Mouse (Mus musculus) embryonic facial prominence, embryonic 10.5 days (tissue): ENCODE data around the gene Spic. TPM values are rescaled to one million over a fixed set of nuclear protein-coding genes. Genes with fewer than 3 reads are reported as not detected.
"Not testable (repeated sequence)": the region's sequence is repeated elsewhere in the genome, so short reads cannot be mapped to it uniquely, and the experiment has no call there.

Experiments used
- DNase-seq: peaks from one replicate; pipeline ENCODE4 v3.0.0-alpha.2; 2017; ENCODE audit warnings: low spot score
- H3K27ac ChIP-seq: fragments of 300-500 bp; sonication (generic); replicated peaks from 2 replicates; pipeline ENCODE4 v1.5.1; 2016; ENCODE audit warnings: mild to moderate bottlenecking
- H3K27me3 ChIP-seq: fragments of 300-500 bp; sonication (generic); replicated peaks from 2 replicates; pipeline ENCODE4 v1.6.1; 2016; ENCODE audit warnings: low read depth, mild to moderate bottlenecking; ENCODE audit not compliant: poor library complexity, severe bottlenecking
- H3K36me3 ChIP-seq: fragments of 300-500 bp; sonication (generic); replicated peaks from 2 replicates; pipeline ENCODE4 v1.6.1; 2016; ENCODE audit warnings: mild to moderate bottlenecking, moderate library complexity
- H3K4me1 ChIP-seq: fragments of 300-500 bp; sonication (generic); 2 replicates; pipeline ENCODE4 v1.6.1; 2016
- H3K4me3 ChIP-seq: fragments of 300-500 bp; sonication (generic); 2 replicates; pipeline ENCODE4 v1.5.1; 2016; ENCODE audit warnings: mild to moderate bottlenecking, moderate library complexity
- H3K9me3 ChIP-seq: fragments of 300-500 bp; sonication (generic); 2 replicates; pipeline ENCODE4 v1.6.1; 2016; ENCODE audit warnings: mild to moderate bottlenecking
- WGBS: fragments of 180-500 bp; shearing (Covaris S2); methylation state at CpG from one replicate; pipeline ENCODE4 v1.1.7; 2016; 5-methylcytosine and 5-hydroxymethylcytosine counted together
- polyA plus RNA-seq: library from polyadenylated mRNA; unstranded; fragments of >200 nt; fragmentation: Nextera tagmentation; extraction: Ambion mirVana; gene quantifications from 2 replicates; pipeline ENCODE4 v1.2.1, GENCODE M21; 2016

The Spic gene
- polyA plus RNA-seq, 1 experiment from 2014 or later: not detected

DNA sequence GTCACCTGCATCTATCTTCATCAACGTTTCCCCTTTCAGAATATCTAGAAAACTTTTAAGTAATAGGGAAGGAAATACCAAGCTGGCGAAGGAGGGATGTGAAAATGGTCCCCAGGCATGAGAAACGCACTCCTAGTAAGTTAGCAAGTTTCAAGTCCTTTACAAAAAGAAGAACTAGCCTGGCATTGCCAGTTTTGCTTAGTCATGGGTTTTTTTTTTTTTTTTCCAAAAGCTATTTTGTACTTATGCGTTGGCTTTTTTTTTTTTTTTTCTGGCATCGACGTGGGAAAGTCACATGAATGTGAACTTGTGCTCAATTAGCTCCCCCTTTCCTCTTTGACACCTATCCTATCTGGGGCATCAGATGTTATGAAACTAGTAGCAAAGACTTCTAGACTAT is 27.5 kb upstream of the Spic start:
- H3K27me3 ChIP-seq: no peaks in the 10 kb centered on the region
- DNase-seq: no peak
- H3K9me3 ChIP-seq: no peaks in the 10 kb centered on the region
- H3K4me3 ChIP-seq: no peak overlapping the region
- H3K4me1 ChIP-seq: peaks cover 5% of the 10 kb centered on the region
- H3K36me3 ChIP-seq: no peaks in the 10 kb centered on the region
- no peak overlapping the region for H3K27ac ChIP-seq
- WGBS: 84% methylated on average over 6 of the region's 6 CpGs

DNA sequence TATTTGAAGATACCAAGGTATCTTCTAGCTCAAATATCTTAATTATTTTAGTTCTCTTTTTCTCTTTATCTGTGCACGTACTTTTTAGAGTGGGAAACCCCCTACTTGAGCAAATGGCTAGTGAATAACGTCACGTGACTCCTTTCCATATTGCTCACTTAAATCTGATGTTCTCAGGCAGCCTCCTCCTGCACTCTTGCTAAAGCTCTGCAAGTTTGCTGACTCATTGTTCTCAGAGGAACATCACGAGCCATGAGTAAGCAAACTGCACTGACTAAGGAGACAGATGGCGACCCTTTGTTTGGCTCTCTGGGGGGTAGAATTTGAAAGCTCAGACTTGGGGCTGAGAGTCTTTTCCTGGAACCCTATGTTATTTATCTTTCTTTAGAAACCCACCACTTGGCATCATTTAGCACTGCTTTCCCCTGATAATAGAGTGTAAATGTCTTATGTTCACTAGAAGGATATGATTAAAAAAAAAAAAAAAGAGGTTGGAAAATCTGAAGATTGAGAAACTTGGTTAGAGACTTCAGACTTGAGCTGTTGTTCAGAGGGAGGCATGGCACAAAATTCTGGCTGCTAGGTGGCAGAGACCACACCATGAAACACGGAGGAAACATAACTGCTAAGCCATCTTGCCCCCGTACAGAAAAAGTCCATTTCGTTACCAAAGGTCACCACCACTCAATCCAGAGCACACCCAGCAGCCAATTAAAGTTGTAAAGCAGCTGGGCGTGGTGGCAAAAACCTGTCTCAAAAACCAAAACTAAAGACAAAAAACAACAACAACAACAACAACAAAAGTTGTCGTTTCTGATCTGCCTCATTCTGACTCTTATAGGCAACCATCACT is 24.1 kb upstream of the Spic start:
- Histone ChIP-seq H3K4me1 (no peaks in the 10 kb centered on the region), H3K27ac (no peak overlapping the region), H3K9me3 (peaks cover 6% of the 10 kb centered on the region), H3K36me3 (no peaks in the 10 kb centered on the region), H3K27me3 (no peaks in the 10 kb centered on the region), H3K4me3 (no peak overlapping the region)
- 67% methylated on average over 10 of the region's 10 CpGs for WGBS
- DNase-seq: no peak

DNA sequence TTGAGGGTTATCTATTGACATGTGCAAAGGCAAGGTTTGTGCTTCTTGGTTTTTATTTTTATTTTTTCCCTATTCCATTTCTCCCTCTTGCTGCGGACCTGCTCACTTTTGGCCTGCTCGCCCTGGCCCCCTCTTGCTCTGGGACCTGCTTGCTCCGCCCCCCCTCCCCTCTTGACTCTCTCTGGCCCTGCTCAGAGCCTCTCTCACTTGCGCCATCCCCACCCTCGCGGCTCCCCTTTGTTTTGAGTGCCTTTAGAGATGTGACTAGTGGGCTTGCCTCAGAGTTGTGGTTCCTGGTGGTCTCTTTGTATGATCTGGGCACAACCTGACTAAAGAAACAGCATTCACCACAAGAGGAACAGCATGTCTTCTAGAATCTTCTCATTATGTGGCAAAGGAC is 16.1 kb upstream of the Spic start:
- WGBS: 71% methylated on average over 6 of the region's 6 CpGs
- H3K4me1 ChIP-seq: no peaks in the 10 kb centered on the region
- H3K9me3 ChIP-seq: peaks cover 6% of the 10 kb centered on the region
- H3K27me3 ChIP-seq: no peaks in the 10 kb centered on the region
- no peak for DNase-seq
- H3K36me3 ChIP-seq: no peaks in the 10 kb centered on the region
- no peak overlapping the region for H3K27ac ChIP-seq
- H3K4me3 ChIP-seq: no peak overlapping the region

DNA sequence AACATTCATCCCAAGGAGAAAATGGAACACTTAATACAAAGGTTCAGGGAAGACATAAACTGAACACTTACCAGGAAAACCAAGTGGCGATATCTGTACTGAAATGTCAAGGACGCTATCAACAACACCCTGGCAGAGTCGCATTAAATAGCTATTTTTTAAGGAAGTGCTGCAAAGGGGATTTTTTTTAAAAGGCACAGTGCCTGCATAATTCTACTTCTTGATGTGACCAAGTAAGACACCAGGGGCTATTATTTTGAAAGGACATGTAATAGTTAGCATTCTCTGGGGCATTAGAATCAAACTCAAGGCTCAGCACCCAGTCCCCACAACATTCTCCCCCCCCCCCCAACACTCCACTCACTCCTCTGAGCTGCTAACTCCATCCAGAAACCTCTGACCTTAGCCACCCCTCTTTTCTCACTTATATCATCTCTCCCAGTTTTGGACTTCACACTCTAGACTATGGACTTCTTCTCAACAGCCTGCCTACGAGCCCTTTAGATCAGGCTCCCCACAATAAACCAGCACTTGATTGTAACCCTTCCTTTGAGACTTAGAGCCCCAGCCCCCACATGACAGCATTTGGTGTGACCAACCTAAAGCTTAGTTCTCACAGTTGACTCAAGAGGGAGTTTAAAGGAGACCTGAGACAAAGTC is 1.8 kb downstream of the Spic start:
- no peaks in the 10 kb centered on the region for H3K36me3 ChIP-seq
- 89% methylated on average over 4 of the region's 4 CpGs for WGBS

DNA sequence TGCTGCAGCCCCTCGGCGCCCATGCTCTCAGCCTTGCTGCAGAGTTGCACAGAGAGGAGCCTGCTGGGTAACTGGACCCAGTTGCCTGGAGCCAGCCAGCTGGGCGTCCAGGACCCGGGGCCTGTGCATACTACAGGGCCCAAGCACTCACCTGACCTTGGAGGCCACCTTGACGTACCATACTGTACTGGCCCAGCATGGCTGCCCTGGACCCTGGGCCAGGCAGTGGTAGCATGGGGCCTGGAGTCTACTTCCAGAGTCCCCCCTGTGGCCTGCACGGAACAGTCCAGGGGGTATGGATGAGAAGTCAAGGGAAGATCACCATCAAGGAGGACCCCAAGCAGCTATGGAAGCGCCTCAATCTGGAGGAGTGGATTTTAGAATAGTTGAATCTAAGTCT is 12.0 kb downstream of the Spic start:
- Histone ChIP-seq H3K4me3 (no peak overlapping the region), H3K9me3 (no peaks in the 10 kb centered on the region), H3K27ac (no peak overlapping the region), H3K4me1 (no peaks in the 10 kb centered on the region), H3K36me3 (no peaks in the 10 kb centered on the region), H3K27me3 (no peaks in the 10 kb centered on the region)
- no peak for DNase-seq
- WGBS: 90% methylated on average over 7 of the region's 7 CpGs

More for the DNA sequence above, 1.8 kb downstream of the Spic start:
- no peak overlapping the region for H3K4me3 ChIP-seq
- DNase-seq: no peak
- no peaks in the 10 kb centered on the region for H3K4me1 ChIP-seq
- H3K27ac ChIP-seq: no peak overlapping the region
- no peaks in the 10 kb centered on the region for H3K9me3 ChIP-seq
- no peaks in the 10 kb centered on the region for H3K27me3 ChIP-seq

DNA sequence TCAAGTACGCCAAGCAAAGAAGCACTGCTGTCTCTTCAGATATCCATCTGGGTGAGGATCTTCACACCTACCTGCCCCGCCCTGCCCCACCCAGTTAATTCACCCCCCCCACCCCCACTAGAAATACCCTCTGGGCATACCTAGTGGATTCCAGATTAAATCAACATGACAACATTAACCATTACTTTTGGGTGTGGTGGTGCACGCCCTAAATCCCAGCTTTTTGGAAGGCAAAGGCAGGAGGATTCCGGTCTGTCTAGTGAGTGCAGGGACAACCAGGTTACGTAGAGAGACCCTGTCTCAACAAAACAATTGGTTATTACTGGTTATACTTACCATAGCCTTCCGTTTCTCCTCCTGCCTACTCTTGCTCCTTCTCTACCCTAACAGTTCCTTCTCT is 12.7 kb downstream of the Spic start:
- no peak for DNase-seq
- no peak overlapping the region for H3K4me3 ChIP-seq
- no peaks in the 10 kb centered on the region for H3K27me3 ChIP-seq
- no peak overlapping the region for H3K27ac ChIP-seq
- no peaks in the 10 kb centered on the region for H3K9me3 ChIP-seq
- no peaks in the 10 kb centered on the region for H3K36me3 ChIP-seq
- 91% methylated on average over 6 of the region's 6 CpGs for WGBS
- no peaks in the 10 kb centered on the region for H3K4me1 ChIP-seq

DNA sequence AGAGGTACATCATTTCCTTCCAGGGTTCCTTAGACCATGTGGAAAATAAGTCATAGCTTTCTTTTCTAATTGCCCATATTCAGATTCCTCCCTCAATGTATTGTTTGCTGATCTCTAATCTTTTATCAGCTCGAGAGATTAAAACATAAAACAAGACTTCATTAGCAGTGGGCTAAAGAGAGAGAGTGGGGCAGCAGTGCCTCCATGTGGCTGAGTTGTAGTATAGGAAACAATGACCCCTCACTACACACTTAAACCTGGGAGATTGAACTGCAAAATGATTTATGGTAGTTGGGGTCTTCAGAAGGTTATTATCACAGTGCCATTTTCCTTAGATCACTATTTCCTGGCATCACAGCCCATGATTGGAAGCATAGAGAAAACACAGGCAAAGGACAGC is 15.1 kb downstream of the Spic start:
- H3K4me3 ChIP-seq: no peak overlapping the region
- no peaks in the 10 kb centered on the region for H3K36me3 ChIP-seq
- H3K27me3 ChIP-seq: no peaks in the 10 kb centered on the region
- no peak for DNase-seq
- WGBS: 63% methylated on average over 1 of the region's 1 CpGs
- H3K27ac ChIP-seq: no peak overlapping the region
- H3K4me1 ChIP-seq: no peaks in the 10 kb centered on the region
- no peaks in the 10 kb centered on the region for H3K9me3 ChIP-seq

DNA sequence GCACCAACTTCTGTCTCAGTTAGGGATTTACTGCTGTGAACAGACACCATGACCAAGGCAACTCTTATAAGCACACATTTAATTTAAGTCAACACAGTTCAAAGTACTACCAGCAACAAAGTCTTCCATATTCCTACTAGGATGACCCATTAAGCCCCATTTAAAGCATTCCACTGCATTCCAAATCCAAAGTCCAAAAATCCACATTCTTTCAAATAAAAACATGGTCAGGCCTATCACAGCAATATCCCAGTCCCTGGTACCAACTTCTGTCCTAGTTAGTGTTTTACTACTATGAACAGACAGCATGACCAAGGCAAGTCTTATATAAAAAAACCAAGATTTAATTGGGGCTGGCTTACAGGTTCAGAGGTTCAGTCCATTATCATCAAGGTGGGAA is 21.0 kb downstream of the Spic start:
- not testable (repeated sequence) for H3K4me1 ChIP-seq, DNase-seq, H3K27me3 ChIP-seq, H3K9me3 ChIP-seq, H3K36me3 ChIP-seq, H3K27ac ChIP-seq, H3K4me3 ChIP-seq

DNA sequence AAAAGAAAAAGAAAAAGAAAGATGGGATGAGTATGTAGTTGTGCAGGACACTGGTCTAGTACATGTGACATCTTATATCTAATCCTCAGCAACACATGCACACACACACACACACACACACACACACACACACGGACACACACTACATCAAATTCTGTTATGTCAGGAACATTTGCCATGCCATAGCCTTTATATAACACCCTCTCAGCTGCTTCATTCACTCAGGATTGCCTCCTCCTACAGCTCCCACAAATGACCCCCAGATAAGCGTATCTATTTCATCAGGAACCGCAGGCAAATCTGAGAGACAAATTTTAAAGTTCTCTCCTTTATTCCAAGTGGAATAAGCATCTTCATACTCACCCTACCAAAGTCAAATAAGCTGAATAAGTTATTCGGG is 25.9 kb downstream of the Spic start:
- Histone ChIP-seq H3K4me1 (no peaks in the 10 kb centered on the region), H3K9me3 (no peaks in the 10 kb centered on the region), H3K4me3 (no peak overlapping the region), H3K27me3 (no peaks in the 10 kb centered on the region), H3K36me3 (no peaks in the 10 kb centered on the region), H3K27ac (no peak overlapping the region)
- no peak for DNase-seq
- 90% methylated on average over 4 of the region's 4 CpGs for WGBS

DNA sequence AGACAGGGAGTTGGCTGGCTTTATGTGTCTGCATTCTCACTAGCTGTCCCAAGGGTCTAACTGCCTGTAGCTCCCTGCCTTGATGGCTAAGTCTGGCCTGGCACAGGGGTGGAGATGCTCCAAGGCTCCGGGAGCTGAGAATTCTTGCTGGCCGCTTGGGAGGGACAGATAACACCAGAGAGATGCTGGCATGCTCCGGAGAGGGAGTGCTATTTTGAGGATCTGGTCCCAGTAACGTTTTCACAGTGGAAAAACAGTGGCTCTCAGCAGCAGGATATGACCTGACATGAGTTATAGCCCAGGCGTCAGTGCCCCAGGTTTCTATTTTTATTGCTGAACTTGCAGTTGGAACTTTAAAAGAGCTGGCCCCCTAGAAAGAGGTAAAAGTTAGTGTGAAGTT is 39.4 kb downstream of the Spic start:
- 78% methylated on average over 5 of the region's 5 CpGs for WGBS
- Histone ChIP-seq H3K4me3 (no peak overlapping the region), H3K36me3 (no peaks in the 10 kb centered on the region), H3K4me1 (no peaks in the 10 kb centered on the region), H3K27me3 (no peaks in the 10 kb centered on the region), H3K27ac (no peak overlapping the region), H3K9me3 (peaks cover 3% of the 10 kb centered on the region; the same call in 1 of the 2 replicates)
- DNase-seq: no peak

DNA sequence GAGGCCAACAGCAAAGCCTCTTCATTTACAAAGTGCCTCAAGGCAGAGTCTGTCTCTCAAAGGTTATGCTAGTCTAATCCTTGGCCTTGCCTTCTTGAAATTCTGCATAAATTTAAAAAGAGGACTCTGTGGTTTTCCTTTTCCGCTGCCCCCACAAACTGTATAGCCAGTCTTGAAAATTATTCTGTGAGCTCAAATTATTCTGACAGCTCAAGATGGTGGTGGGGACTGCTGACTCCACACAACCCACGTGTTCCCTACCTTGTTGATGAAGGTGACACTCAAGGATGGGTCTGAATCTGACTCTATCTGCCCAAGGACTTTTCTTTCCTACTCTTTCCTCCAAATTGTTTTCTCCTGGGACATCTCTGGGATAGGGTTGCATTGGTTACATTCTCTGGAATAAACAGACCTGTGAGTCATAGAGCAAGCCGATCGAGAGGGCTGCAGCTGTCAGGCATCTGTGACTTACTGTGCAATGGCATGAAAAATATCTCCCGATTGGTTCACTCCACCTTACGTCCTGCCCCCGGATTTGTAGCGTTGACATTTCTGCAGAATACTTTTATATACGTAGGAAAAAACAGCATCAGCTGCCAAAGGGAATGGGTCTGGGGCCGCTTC is 53.4 kb downstream of the Spic start:
- no peak for DNase-seq
- no peak overlapping the region for H3K4me3 ChIP-seq
- no peaks in the 10 kb centered on the region for H3K9me3 ChIP-seq
- H3K27ac ChIP-seq: no peak overlapping the region
- 83% methylated on average over 10 of the region's 10 CpGs for WGBS
- H3K4me1 ChIP-seq: no peaks in the 10 kb centered on the region
- H3K36me3 ChIP-seq: no peaks in the 10 kb centered on the region
- no peaks in the 10 kb centered on the region for H3K27me3 ChIP-seq

DNA sequence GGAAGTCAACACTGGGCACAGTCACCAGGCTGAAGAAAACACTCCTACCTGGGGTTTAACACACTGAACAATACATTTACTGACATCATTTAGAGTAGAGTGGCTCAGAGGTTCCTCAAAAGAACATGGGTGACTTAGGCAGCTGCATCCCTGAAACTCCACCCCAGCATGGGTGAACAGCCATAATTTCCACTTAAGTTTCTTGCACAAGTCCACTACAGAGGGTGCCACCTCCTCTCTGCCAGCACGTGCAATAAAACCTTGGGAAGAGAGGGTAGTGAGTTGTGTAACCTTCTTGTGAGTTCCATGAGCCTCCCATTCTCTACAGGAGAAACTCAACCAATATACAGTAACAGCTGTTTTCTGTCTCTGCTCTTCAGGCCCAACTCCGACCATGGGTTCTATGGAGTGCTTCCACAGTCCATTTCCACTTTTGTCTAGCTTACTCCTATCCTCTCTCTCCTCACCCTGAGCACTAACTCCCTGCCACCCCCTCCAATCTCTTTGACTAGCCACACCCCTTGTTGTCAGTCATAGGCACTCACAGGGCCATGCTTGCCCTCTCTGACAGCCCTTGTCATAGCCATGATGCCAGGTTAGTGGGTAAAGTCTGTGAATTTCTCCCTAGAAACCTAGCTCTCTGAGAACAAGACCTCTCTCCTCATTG is 54.0 kb downstream of the Spic start:
- H3K36me3 ChIP-seq: no peaks in the 10 kb centered on the region
- no peak overlapping the region for H3K27ac ChIP-seq
- no peaks in the 10 kb centered on the region for H3K9me3 ChIP-seq
- 87% methylated on average over 2 of the region's 2 CpGs for WGBS
- no peaks in the 10 kb centered on the region for H3K27me3 ChIP-seq
- no peaks in the 10 kb centered on the region for H3K4me1 ChIP-seq
- no peak overlapping the region for H3K4me3 ChIP-seq
- no peak for DNase-seq
